Mouse (Mus musculus): ENCODE measurements around the gene Med17.

The Med17 gene

GRCm38 (mm10) chr9:15238297-15238990, 41.3 kb downstream of the Med17 start:
- in situ Hi-C loops (cut with MboI, MseI) = no loop called here

- in situ Hi-C loops (cut with MboI, MseI) = no loop called here
Measured at GRCm38 (mm10) chr9:15237516-15238296, 42.0 kb downstream of the Med17 start.

DNA sequence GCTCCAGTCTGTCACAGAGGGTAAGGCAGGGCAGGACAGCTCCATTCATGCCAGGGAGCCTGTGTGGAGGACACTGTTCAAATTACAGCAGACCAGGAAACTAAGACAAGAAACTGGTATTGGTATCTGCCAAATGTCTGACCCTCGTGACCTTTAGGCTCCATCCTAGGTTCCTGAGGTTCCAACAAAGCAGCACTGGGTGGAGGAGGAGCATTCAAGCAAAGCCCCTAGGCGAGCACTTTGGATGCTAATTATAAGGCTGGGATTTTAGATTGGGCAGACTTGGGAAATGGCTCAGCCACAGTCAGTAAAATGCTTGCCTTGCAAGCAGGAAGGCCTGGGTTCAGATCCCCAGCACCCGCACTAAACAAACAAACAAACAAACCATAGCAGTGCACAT, 43.7 kb downstream of the Med17 start:
- in situ Hi-C loops (cut with MboI, MseI) = no loop called here

- in situ Hi-C loops (cut with MboI, MseI) = no loop called here
Measured at GRCm38 (mm10) chr9:15233604-15234003, 46.1 kb downstream of the Med17 start.

GRCm38 (mm10) chr9:15232445-15232844, 47.3 kb downstream of the Med17 start:
- in situ Hi-C loops (cut with MboI, MseI) = no loop called here

DNA sequence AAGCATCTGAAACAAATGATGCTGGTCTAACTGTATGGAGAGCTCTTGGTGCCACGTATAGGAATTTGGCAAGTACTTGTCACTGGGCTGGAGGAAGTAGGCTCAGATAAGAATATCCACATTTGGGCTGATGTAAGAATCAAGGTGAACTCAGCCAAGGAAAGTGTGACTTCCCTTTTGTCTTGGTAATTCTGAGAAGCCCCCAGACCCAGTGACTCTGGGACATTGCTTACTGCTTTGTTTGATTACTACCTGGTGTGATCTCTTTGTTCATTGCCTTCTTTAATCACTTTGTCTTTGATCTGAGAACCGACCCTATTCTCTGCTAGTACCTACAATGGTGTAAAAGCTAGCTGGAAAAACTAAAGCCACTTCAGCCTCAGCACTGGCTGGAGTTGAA, 54.8 kb downstream of the Med17 start:
- in situ Hi-C loops (cut with MboI, MseI) = no loop called here

GRCm38 (mm10) chr9:15213695-15214094, 66.0 kb downstream of the Med17 start:
- in situ Hi-C loops (cut with MboI, MseI) = no loop called here

- in situ Hi-C loops (cut with MboI, MseI) = no loop called here
Measured at GRCm38 (mm10) chr9:15211876-15212275, 67.9 kb downstream of the Med17 start.

Measured in T-helper 1 cell (primary cell).